Mouse (Mus musculus): ENCODE data around the gene Cep152.

Cep152 gene

DNA sequence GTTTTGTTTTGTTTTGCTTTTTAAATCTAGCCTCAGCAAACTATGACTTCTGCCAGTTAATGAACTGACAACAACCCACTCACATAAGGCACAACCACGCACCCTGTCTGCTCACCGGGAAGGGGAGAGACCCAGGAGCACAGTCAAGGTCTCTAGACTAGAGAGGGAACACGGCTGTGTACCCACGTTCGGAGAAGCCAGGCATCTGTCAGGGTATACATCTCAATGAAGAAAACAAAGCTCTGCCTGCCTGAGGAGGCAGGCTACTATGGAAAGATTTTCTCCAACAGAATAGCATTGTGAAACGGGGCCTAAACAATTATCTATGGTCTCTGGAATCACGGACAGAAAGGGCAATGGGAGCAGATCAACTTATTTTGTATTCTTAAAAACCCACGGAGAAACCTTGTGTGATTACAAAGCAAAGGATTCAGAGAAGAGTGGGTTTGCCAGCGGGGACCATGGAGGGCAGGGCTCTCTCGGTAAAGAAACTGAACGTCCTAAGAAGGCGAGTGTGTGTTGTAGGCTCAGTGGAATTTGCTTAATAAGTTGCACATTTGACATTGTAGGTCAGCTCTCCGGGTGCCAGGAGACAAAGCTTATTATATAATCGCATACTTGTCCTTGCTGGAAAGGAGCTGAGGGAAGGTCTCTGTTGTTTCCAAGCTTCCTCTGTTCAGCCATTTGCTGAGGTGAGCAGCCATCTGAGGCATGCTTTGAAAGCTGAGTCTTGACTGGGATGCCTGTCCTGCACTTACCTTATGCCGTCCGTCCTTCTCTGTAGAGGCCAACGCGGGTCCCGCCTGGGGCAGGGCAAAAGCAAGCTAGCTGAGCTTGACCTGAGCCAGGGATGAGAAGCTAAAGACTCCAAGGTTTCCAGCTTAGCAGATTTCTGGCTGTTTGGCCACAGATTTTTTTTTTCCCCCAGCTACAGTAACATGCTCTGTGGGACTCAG is 66.0 kb downstream of the Cep152 start:
- DNase-seq (ENCODE audit: low read depth in 1 of 2, low spot score in 2 of 2): no peak

DNA sequence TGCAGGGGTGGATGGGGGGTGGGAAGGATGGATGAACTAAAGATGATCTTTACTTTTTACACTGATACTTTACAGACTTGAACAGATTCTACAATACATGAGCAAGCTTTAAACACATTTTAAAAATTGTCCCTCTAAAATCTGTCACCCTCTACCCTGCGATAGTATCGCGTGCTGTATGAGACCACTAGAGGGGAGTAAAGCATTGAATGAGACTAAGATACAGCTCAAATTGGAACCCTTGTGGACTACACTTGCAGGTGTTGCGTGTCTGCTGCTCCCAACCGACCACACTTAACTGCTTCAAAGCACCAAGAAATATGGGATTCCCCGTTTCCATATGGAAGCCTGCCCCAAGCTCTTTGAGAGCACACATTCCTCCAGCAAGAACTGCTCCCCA is 69.1 kb downstream of the Cep152 start:
- no peak for DNase-seq (ENCODE audit: low read depth in 1 of 2, low spot score in 2 of 2)

DNA sequence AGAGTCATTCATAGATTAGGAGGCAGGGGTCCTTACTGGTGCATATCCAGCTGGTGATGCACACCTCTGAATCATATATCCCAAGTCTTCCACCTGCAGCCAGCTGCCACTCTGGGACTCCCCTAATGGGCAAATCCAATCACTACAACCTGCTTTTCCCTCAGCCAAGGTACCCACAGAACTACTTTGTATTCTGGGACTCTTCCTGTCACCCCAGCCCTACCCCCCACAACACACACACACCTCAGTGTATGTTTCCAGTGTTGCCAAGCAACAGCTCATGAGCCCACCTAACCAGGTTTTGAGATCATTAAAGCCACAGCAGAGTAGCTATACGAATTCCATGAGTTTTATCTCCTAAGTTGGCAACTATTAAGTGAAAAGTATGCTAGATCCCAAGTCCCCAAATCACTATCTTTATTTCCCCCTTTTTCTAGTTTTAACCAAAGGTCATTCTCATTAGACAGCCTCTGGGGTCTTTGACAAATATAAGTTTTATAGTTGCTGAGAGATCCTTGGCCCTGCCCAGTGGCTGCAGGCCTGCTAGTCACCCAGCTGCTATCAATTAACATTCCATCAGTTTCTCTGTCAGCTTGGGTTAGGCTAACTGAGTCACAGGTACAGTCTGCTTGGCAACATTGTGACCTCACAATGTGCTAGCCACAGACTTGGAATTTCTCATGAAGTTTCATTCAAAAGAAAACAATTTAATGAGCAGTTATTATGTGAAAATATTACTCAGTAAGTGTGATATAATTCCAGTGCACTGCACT is 75.9 kb downstream of the Cep152 start:
- no peak for DNase-seq (ENCODE audit: low read depth in 1 of 2, low spot score in 2 of 2)

DNA sequence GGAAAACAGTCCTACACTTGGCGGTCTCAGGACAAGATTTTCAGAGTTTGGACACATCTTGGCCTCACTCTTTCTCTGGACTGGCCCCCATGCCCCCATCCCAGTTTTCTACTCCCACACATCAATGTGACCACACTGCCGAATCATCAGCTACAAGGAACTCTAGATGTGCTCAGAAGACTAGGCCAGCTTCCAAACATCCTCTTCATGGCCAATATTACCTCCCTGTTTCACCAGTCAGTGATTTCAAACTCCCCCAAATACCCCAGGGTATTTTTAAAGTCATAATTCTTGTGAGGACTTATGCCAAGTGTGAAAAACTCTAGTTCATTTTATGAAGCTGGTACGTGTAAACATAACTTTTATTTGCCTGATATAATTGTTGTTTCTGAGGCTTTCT is 79.9 kb downstream of the Cep152 start:
- DNase-seq (ENCODE audit: low read depth in 1 of 2, low spot score in 2 of 2): no peak

DNA sequence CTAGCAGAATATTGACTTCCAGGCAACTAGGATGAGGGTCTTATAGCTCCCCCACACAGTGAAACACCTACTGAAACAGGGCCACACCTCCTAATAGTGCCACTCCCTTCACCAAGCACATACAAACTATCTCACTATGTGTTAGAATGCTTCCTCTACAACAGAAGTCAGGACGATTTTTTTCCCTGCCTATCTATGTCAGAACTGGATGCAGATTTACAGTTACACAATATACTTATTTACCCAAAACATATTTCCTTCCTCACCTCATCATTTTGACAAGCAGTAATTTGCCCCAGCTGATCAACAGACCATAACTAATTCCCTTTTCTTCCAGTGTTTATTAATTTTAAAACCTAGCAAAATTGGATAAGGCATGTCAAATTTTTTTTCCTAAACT is 81.3 kb downstream of the Cep152 start:
- no peak for DNase-seq (ENCODE audit: low read depth in 1 of 2, low spot score in 2 of 2)

DNA sequence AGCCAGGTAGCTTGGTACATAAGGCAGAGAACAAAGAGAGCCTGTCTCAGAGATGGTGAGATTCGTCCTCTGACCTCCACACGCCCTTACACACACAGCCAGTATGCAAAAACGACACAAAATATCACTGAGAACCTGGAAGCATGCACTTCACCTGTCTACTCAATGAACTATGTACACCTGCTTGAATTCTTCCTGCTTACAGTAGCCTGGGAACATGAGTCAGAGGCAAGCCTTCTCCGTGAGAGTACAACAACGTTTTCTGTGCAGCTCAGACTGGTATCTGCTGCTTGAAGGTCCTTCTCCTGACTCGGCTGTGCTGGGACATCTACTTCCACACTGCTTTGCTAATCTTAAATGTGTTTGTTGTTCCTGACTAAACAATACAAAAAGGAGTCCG is 83.5 kb downstream of the Cep152 start:
- no peak for DNase-seq (ENCODE audit: low read depth in 1 of 2, low spot score in 2 of 2)

DNA sequence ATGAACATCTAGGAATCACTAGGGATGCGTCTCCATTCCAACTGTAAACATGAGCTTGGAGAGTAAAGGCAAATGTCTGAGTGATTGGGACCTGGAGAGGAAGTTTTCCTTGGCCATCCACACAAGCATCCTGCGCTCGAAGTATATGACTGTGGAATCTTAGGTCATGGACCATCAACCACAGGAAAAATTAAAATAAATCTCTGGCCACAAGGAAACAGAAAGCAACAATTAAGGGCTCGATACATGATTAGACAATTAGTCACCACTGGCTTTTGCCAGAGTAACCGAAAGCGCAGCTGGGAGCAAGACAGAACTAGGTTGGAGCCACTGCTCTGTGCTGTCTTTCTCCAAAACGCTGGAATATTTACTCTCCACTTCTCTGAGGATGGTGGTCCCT is 84.3 kb downstream of the Cep152 start:
- no peak for DNase-seq (ENCODE audit: low read depth in 1 of 2, low spot score in 2 of 2)

DNA sequence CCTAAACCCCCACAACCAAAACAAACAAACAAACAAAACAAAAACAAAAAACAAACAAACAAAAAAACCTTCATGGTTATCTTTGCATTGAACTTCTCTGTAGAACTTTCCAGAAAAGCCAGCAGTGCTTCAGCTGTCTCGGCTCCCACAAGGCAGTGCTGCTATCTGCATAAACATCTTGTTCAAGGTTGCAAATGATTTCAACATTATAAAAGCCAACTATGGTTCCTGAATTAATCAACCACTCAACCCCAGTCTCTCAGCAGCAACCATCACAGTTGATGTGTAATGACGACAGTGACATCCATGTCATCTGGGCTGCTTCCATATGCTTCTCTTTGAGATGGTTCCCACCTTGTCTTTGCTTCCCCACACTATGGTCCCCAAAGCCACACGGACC is 85.3 kb downstream of the Cep152 start:
- DNase-seq (ENCODE audit: low read depth in 1 of 2, low spot score in 2 of 2): no peak

DNA sequence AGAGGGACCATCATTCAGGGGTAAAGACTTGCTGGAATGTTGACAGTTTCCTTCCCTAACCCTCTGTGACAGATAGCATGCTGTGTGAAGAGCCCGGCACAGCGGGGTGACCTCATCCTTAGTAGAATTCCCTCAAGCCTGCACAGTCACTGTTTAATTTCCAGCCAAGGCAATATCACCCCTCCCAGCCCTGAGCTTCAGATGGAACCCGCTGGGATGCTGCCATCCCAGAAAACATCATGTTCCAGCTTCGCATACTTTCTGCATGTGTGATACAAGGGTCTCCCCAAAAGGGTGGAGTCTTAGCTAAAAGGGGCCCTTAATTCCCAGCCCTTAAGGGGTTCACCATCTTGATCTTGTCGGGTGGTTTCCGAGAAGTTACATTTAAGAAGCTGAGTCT is 94.2 kb downstream of the Cep152 start:
- DNase-seq (ENCODE audit: low read depth in 1 of 2, low spot score in 2 of 2): no peak

DNA sequence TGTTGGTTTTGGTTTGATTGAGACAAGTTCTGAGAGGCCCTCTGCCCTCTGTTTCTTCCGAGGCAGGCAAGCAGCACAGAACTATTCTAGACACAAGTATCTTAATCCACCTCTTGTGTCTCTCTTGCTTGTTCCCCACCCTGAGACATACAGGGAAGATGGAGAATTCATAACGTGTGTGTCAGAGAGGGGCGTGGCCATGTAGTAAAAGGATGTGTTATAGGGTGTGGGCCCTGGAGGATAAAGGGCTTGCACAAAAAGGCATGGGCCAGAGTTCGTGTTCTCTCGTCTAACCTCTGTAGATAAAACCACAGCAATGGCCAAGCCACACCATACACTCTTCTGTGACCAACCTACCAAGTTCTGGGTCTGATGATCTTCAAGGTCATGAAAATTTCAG is 98.3 kb downstream of the Cep152 start:
- no peak for DNase-seq (ENCODE audit: low read depth in 1 of 2, low spot score in 2 of 2)

DNA sequence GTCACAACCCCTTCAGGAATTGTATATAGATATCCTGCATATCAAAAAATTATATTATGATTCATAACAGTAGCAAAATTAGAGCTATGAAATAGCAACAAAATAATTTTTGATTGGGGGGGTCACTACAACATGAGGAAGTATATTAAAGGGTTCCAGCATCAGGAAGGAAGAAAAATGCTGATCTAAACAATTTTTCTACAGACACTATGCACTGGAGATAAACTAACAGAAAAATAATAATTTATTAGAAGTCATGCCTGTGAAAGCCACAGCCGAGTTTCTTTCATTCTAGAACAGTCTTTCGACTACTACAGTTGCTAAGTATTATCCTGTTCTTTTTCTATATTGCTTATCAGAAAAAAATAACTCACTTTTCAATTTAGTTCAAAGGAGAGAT is 99.4 kb downstream of the Cep152 start:
- no peak for DNase-seq (ENCODE audit: low read depth in 1 of 2, low spot score in 2 of 2)

DNA sequence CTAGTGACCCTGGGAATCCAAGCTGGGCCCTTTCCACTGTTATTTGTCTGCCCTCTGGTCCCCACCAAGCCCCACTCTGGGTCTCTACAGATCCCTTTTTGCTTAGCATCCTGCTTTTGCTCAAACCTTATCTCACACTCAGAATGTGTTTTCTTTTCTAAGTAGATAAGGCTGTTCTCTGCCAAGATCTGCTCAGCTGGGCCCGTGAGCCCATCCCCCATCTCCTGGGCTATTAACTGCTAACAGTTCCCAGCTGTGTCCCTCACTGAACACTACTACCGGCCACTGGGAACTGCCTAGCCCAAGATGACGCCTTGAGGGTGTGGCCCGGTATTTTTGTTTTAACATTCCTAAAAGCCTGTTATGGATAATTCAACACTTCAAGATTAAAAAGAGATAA is 108.3 kb downstream of the Cep152 start:
- no peak for DNase-seq (ENCODE audit: low read depth in 1 of 2, low spot score in 2 of 2)

DNA sequence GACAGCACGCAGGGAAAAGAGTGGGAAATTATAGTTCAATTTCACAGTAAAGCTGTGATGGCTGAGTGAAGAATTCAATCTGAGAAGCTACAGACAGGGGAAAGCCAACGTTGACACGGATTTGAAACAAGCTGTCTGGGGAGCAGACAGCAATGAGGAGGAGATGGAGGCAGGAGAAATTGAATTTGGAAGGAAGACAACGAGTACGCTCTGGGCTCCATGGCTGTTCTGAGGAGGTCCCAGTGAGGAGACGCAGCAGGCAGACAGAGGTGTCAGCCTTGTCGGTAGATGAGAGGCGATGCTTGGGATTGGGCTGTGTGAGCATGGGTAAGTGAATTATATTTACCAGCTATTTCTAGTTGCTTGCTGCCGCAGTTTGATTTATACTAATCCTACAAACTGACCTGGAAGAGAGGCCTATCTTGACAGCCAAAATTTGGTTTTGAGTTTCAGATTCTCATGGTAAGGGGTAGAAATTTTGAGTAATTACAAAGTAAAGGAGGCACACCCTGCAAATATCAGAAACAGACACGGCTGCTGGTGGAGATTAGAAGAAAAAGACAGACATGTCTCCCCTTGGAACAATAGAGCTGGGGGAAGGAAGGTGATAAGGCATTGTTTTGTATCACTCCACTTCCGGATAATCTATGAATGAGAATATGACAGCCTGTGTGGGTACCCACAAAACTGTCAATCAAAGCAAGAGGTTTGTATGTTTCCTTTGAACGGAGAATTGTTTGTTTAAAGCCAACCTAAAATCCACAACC is 109.4 kb downstream of the Cep152 start:
- DNase-seq (ENCODE audit: low read depth in 1 of 2, low spot score in 2 of 2): no peak

DNA sequence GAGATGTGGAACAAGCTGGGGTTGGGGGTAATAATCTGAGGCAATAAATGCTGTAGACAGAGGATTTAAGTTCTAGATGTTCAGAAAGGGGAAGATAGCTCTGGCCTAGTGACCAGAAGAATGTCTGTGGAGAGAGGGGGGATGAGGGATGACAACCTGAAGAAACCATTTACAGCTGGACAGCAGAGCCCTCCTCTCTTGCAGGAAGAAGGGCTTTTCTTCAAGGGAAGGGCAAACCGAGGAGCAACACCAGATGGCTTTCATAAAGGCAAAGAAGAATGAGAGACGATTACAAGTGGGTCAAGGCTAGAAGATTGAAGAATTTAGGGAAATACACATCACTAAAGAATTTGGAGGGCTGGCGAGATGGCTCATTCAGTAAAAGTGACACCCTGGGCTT is 110.5 kb downstream of the Cep152 start:
- DNase-seq (ENCODE audit: low read depth in 1 of 2, low spot score in 2 of 2): no peak

All from monocyte, adult 2 months (primary cell).